Mouse (Mus musculus) liver, adult 2 months (tissue): Measurements from ENCODE around the gene Gm21964. TPM values are rescaled to one million over a fixed set of nuclear protein-coding genes. Genes with fewer than 3 reads are reported as not detected.
A peak's percentile ranks its signal among the peaks of the same experiment; 100 is the strongest.

Source experiments
- DNase-seq: peaks from one replicate; pipeline ENCODE4 v3.0.0-alpha.2; 2011; ENCODE audit warnings: low read depth, low spot score; ENCODE audit errors: extremely low read depth
- H3K27ac ChIP-seq: fragments of 200-500 bp; replicated peaks from 2 replicates; pipeline ENCODE4 v1.5.1; 2012; ENCODE audit warnings: low read depth, mild to moderate bottlenecking, control low read depth, inconsistent platforms, low read length; ENCODE audit not compliant: insufficient read depth
- H3K27me3 ChIP-seq: fragments of 200-500 bp; 2 replicates; pipeline ENCODE4 v1.6.1; 2012; ENCODE audit warnings: mild to moderate bottlenecking, moderate library complexity, low read length, inconsistent platforms; ENCODE audit not compliant: control insufficient read depth, insufficient read depth
- H3K36me3 ChIP-seq: fragments of 200-500 bp; 2 replicates; pipeline ENCODE4 v1.6.1; 2012; ENCODE audit warnings: low read length, inconsistent platforms; ENCODE audit not compliant: control insufficient read depth, insufficient read depth
- H3K4me1 ChIP-seq: fragments of 200-500 bp; 2 replicates; pipeline ENCODE4 v1.6.1; 2011; ENCODE audit warnings: low read length; ENCODE audit not compliant: control insufficient read depth, insufficient read depth
- H3K4me3 ChIP-seq: fragments of 200-500 bp; 2 replicates; pipeline ENCODE4 v1.5.1; 2011; ENCODE audit warnings: low read depth, mild to moderate bottlenecking, control low read depth, low read length, moderate library complexity; ENCODE audit not compliant: insufficient read depth
- H3K79me2 ChIP-seq: fragments of 200-500 bp; 2 replicates; pipeline ENCODE4 v1.6.1; 2012; ENCODE audit warnings: inconsistent platforms, mild to moderate bottlenecking, low read length, moderate library complexity; ENCODE audit not compliant: control insufficient read depth, insufficient read depth
- H3K9ac ChIP-seq: fragments of 200-500 bp; 2 replicates; pipeline ENCODE4 v1.6.1; 2012; ENCODE audit warnings: low read depth, mild to moderate bottlenecking, control low read depth, inconsistent platforms, low read length
- CTCF ChIP-seq: fragments of 200-500 bp; IDR thresholded peaks from 2 replicates; pipeline ENCODE4 v1.5.1; 2011; ENCODE audit warnings: low read depth, low read length, control low read depth
- POLR2A ChIP-seq: fragments of 200-500 bp; IDR thresholded peaks from 2 replicates; pipeline ENCODE4 v1.6.1; 2011; ENCODE audit warnings: low read length, control low read depth; ENCODE audit not compliant: insufficient read depth; ENCODE audit errors: extremely low read depth
- WGBS: fragments of 180-500 bp; shearing (Covaris S2); methylation state at CpG from one replicate; pipeline ENCODE4 v1.1.7; 2018; 5-methylcytosine and 5-hydroxymethylcytosine counted together
- polyA plus RNA-seq: library from polyadenylated mRNA; depleted of rRNA; stranded (reverse); fragments of >200 nt; gene quantifications from 2 replicates; pipeline ENCODE4 v1.2.3, GENCODE M21; 2012
- total RNA-seq: library from RNA; depleted of rRNA; stranded (reverse); fragments of >200 nt; gene quantifications from 2 replicates; pipeline ENCODE4 v1.2.3, GENCODE M21; 2014

Gene Gm21964
- total and polyA plus RNA-seq, 2 experiments: not detected

GRCm38 (mm10) chr8:110091869-110092268 is 9.1 kb upstream of the Gm21964 start:
- Histone ChIP-seq H3K9ac (no peak overlapping the region), H3K27me3 (no peaks in the 10 kb centered on the region), H3K36me3 (peaks cover 17% of the 10 kb centered on the region), H3K27ac (no peak overlapping the region), H3K79me2 (no peaks in the 10 kb centered on the region), H3K4me1 (no peaks in the 10 kb centered on the region), H3K4me3 (no peak overlapping the region)
- 17% methylated on average over 1 of the region's 1 CpGs for WGBS
- peak; percentile 71 for DNase-seq
- no peak for TF ChIP-seq CTCF
- TF ChIP-seq POLR2A: no peak

GRCm38 (mm10) chr8:110101676-110102075 is 669 bp downstream of the Gm21964 start:
- no peaks in the 10 kb centered on the region for H3K27me3 ChIP-seq
- WGBS: 85% methylated on average over 15 of the region's 15 CpGs
- H3K36me3 ChIP-seq: no peaks in the 10 kb centered on the region
- TF ChIP-seq CTCF: no peak
- TF ChIP-seq POLR2A: no peak
- no peak for DNase-seq
- no peaks in the 10 kb centered on the region for H3K4me1 ChIP-seq
- H3K4me3 ChIP-seq: no peak overlapping the region
- no peak overlapping the region for H3K9ac ChIP-seq
- no peaks in the 10 kb centered on the region for H3K79me2 ChIP-seq
- no peak overlapping the region for H3K27ac ChIP-seq

DNA sequence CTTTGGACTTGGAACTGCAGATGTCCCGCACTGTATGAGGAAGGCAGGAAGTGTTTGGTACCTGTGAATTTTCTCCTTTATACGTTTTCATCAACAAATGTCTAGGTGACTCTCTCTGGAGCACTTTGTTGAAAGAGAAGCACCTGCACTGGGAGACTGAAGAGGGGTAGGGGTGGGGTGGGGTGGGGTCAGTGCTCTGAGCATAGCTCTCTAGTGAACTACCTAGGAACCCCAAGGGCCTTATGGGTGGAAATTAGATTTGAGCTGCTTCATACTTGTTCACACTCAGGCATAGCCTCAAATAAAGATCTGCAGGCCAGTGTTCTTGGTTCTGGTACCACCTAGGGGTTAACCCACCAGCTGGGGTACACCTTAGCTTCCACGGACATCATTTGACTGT is 1.6 kb downstream of the Gm21964 start, which contains the start of gene Gm17720:
Gene Gm17720 (minus strand): TSS at position 101 of the 400 bp plus-strand sequence.
- WGBS: 67% methylated on average over 3 of the region's 3 CpGs
- no peak for TF ChIP-seq POLR2A
- TF ChIP-seq CTCF: no peak

DNA sequence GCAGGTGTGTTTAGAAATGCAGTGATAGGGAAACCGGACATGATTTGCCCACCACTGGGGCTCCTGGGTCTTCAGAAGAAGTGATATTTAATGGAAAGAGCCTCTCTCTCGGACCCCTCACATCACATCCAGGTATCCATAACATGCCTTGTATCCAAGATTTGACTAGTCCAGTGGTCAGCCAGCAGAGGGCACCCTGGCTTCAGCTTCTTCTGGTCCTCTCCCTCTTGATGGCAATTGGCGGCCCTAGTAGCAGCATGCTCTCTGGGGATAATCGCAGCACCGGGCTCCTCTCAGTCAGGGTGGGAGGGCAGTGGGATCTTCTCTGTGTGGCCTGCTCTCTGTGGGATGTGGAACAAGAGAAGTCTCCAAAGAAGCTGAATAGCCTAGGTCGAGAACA is 18.7 kb downstream of the Gm21964 start:
- Histone ChIP-seq H3K27me3 (no peaks in the 10 kb centered on the region), H3K79me2 (no peaks in the 10 kb centered on the region), H3K4me3 (no peak overlapping the region), H3K27ac (no peak overlapping the region), H3K36me3 (no peaks in the 10 kb centered on the region), H3K4me1 (no peaks in the 10 kb centered on the region), H3K9ac (no peak overlapping the region)
- 38% methylated on average over 6 of the region's 6 CpGs for WGBS
- DNase-seq: no peak
- TF ChIP-seq CTCF: peak; percentile 23; the same call in 1 of the 2 replicates
- no peak for TF ChIP-seq POLR2A

More for the DNA sequence above, 1.6 kb downstream of the Gm21964 start, which contains the start of gene Gm17720:
- Histone ChIP-seq H3K36me3 (no peaks in the 10 kb centered on the region), H3K4me1 (no peaks in the 10 kb centered on the region), H3K79me2 (no peaks in the 10 kb centered on the region), H3K27ac (no peak within 1 kb of the TSS), H3K4me3 (no peak within 1 kb of the TSS), H3K27me3 (no peaks in the 10 kb centered on the region), H3K9ac (no peak within 1 kb of the TSS)
- DNase-seq: no peak

GRCm38 (mm10) chr8:110130537-110130936 is 29.5 kb downstream of the Gm21964 start:
- Histone ChIP-seq H3K9ac (no peak overlapping the region), H3K4me1 (no peaks in the 10 kb centered on the region), H3K79me2 (no peaks in the 10 kb centered on the region), H3K27ac (no peak overlapping the region), H3K36me3 (no peaks in the 10 kb centered on the region), H3K27me3 (no peaks in the 10 kb centered on the region), H3K4me3 (no peak overlapping the region)
- TF ChIP-seq POLR2A: no peak
- peak; percentile 90 for TF ChIP-seq CTCF
- WGBS: 10% methylated on average over 13 of the region's 13 CpGs
- DNase-seq: peak; percentile 58

GRCm38 (mm10) chr8:110134236-110134635 is 33.2 kb downstream of the Gm21964 start:
- Histone ChIP-seq H3K4me3 (no peak overlapping the region), H3K9ac (no peak overlapping the region), H3K27me3 (no peaks in the 10 kb centered on the region), H3K27ac (no peak overlapping the region), H3K79me2 (no peaks in the 10 kb centered on the region), H3K36me3 (no peaks in the 10 kb centered on the region), H3K4me1 (no peaks in the 10 kb centered on the region)
- no peak for DNase-seq
- TF ChIP-seq CTCF: no peak
- no peak for TF ChIP-seq POLR2A
- WGBS: 91% methylated on average over 8 of the region's 8 CpGs
